Mouse (Mus musculus) MEL (cell line): ENCODE measurements around the gene Pam16. TPM values are rescaled to one million over a fixed set of nuclear protein-coding genes. Genes with fewer than 3 reads are reported as not detected.

Source experiments
- DNase-seq: peaks from one replicate; pipeline ENCODE4 v3.0.0; 2011; ENCODE audit warnings: low read depth, low spot score
- H3K27ac ChIP-seq: 2 replicates; pipeline ENCODE4 v1.5.1; 2012; ENCODE audit warnings: low read depth, mild to moderate bottlenecking, control low read depth, low read length, moderate library complexity; ENCODE audit not compliant: control insufficient read depth
- H3K27me3 ChIP-seq, 2 experiments: fragments of 150-350 bp in 1 of 2; sonication (generic) in 1 of 2; 2 replicates each; pipeline ENCODE4 v1.6.1; 2012; ENCODE audit warnings: low read length in 2 of 2, mild to moderate bottlenecking in 2 of 2, improper control_type of control experiment in 1 of 2, moderate library complexity in 1 of 2; ENCODE audit not compliant: insufficient read depth in 2 of 2, control insufficient read depth in 1 of 2
- H3K36me3 ChIP-seq, 2 experiments: 2 replicates each; pipeline ENCODE4 v1.6.1; 2012 to 2014; ENCODE audit warnings: low read length in 2 of 2, improper control_type of control experiment in 1 of 2, inconsistent platforms in 1 of 2, mild to moderate bottlenecking in 1 of 2; ENCODE audit not compliant: insufficient read depth in 2 of 2, control insufficient read depth in 1 of 2
- H3K4me1 ChIP-seq, 2 experiments: fragments of 150-350 bp in 1 of 2; sonication (generic) in 1 of 2; 2 replicates each; pipeline ENCODE4 v1.6.1; 2012; ENCODE audit warnings: low read length in 2 of 2, improper control_type of control experiment in 1 of 2, mild to moderate bottlenecking in 1 of 2; ENCODE audit not compliant: insufficient read depth in 2 of 2, control insufficient read depth in 1 of 2
- H3K4me3 ChIP-seq, 2 experiments: fragments of 150-350 bp in 1 of 2; sonication (generic) in 1 of 2; 2 replicates each; pipeline ENCODE4 v1.5.1; 2012; ENCODE audit warnings: low read depth in 2 of 2, low read length in 2 of 2, mild to moderate bottlenecking in 2 of 2, moderate library complexity in 2 of 2, control low read depth in 1 of 2, improper control_type of control experiment in 1 of 2; ENCODE audit not compliant: control insufficient read depth in 1 of 2, insufficient read depth in 1 of 2
- H3K79me2 ChIP-seq: 2 replicates; pipeline ENCODE4 v1.6.1; 2012; ENCODE audit warnings: mild to moderate bottlenecking, low read length, moderate library complexity; ENCODE audit not compliant: control insufficient read depth, poor library complexity, insufficient read depth
- H3K9ac ChIP-seq: 2 replicates; pipeline ENCODE4 v1.6.1; 2012; ENCODE audit warnings: low read depth, mild to moderate bottlenecking, control low read depth, low read length, moderate library complexity; ENCODE audit not compliant: control insufficient read depth, poor library complexity, severe bottlenecking
- H3K9me3 ChIP-seq: fragments of 150-350 bp; sonication (generic); replicated peaks from 2 replicates; pipeline ENCODE4 v1.6.1; 2012; ENCODE audit warnings: mild to moderate bottlenecking, low read length, improper control_type of control experiment, moderate library complexity; ENCODE audit not compliant: insufficient read depth
- CHD1 ChIP-seq: IDR thresholded peaks from 2 replicates; pipeline ENCODE4 v1.6.1; 2012; ENCODE audit warnings: low read depth, mild to moderate bottlenecking, inconsistent platforms, low read length, improper control_type of control experiment
- E2F4 ChIP-seq: IDR thresholded peaks from 2 replicates; pipeline ENCODE4 v1.6.1; 2011; ENCODE audit warnings: low read depth, low read length, improper control_type of control experiment, borderline replicate concordance
- HCFC1 ChIP-seq: IDR thresholded peaks from 2 replicates; pipeline ENCODE4 v1.6.1; 2012; ENCODE audit warnings: low read depth, mild to moderate bottlenecking, inconsistent platforms, low read length, improper control_type of control experiment, moderate library complexity
- KAT2A ChIP-seq: conservative IDR thresholded peaks from 2 replicates; pipeline ENCODE4 v1.6.1; 2012; ENCODE audit warnings: low read depth, low read length, improper control_type of control experiment, inconsistent platforms
- MAFK ChIP-seq: IDR thresholded peaks from 2 replicates; pipeline ENCODE4 v1.6.1; 2011; ENCODE audit warnings: low read depth, mild to moderate bottlenecking, low read length, improper control_type of control experiment, borderline replicate concordance
- MAX ChIP-seq: IDR thresholded peaks from 2 replicates; pipeline ENCODE4 v1.6.1; 2011; ENCODE audit warnings: low read length, improper control_type of control experiment
- MEF2A ChIP-seq: IDR thresholded peaks from 2 replicates; pipeline ENCODE4 v1.6.1; 2014; ENCODE audit warnings: low read depth, mild to moderate bottlenecking, inconsistent platforms, low read length, improper control_type of control experiment; ENCODE audit not compliant: poor library complexity, insufficient replicate concordance, severe bottlenecking; ENCODE audit errors: extremely low read depth
- MXI1 ChIP-seq: IDR thresholded peaks from 2 replicates; pipeline ENCODE4 v1.6.1; 2011; ENCODE audit warnings: mild to moderate bottlenecking, low read depth, low read length, improper control_type of control experiment
- POLR2A ChIP-seq, 2 experiments: IDR thresholded peaks; 2 replicates each; pipeline ENCODE4 v1.6.1; 2011 to 2012; ENCODE audit warnings: low read length in 2 of 2, mild to moderate bottlenecking in 2 of 2, control low read depth in 1 of 2, improper control_type of control experiment in 1 of 2, low read depth in 1 of 2, moderate library complexity in 1 of 2; ENCODE audit not compliant: control insufficient read depth in 1 of 2, insufficient read depth in 1 of 2, poor library complexity in 1 of 2
- POLR2AphosphoS2 ChIP-seq: IDR thresholded peaks from 2 replicates; pipeline ENCODE4 v1.6.1; 2011; ENCODE audit warnings: low read length, improper control_type of control experiment
- SIN3A ChIP-seq: IDR thresholded peaks from 2 replicates; pipeline ENCODE4 v1.6.1; 2012; ENCODE audit warnings: low read length, improper control_type of control experiment, inconsistent platforms
- TAL1 ChIP-seq: IDR thresholded peaks from 2 replicates; pipeline ENCODE4 v1.6.1; 2012; ENCODE audit warnings: mild to moderate bottlenecking, inconsistent platforms, low read length, moderate library complexity, mixed read lengths
- TBP ChIP-seq: IDR thresholded peaks from 2 replicates; pipeline ENCODE4 v1.8.0; 2011; ENCODE audit warnings: low read depth, low read length, improper control_type of control experiment
- UBTF ChIP-seq: IDR thresholded peaks from 2 replicates; pipeline ENCODE4 v1.6.1; 2012; ENCODE audit warnings: low read depth, mild to moderate bottlenecking, inconsistent platforms, low read length, improper control_type of control experiment, moderate library complexity, borderline replicate concordance; ENCODE audit not compliant: insufficient read depth
- USF1 ChIP-seq: IDR thresholded peaks from 2 replicates; pipeline ENCODE4 v1.6.1; 2014; ENCODE audit warnings: low read depth, mild to moderate bottlenecking, inconsistent platforms, low read length, improper control_type of control experiment, moderate library complexity
- ZC3H11A ChIP-seq: IDR thresholded peaks from 2 replicates; pipeline ENCODE4 v1.6.1; 2012; ENCODE audit warnings: low read depth, mild to moderate bottlenecking, inconsistent platforms, low read length, improper control_type of control experiment
- ZMIZ1 ChIP-seq: IDR thresholded peaks from 2 replicates; pipeline ENCODE4 v1.6.1; 2012; ENCODE audit warnings: low read depth, mild to moderate bottlenecking, inconsistent platforms, low read length, improper control_type of control experiment, moderate library complexity
- ZNF384 ChIP-seq: IDR thresholded peaks from 2 replicates; pipeline ENCODE4 v1.6.1; 2012; ENCODE audit warnings: low read depth, mild to moderate bottlenecking, inconsistent platforms, low read length, improper control_type of control experiment
- polyA plus RNA-seq, 2 experiments: library from polyadenylated mRNA; stranded (reverse) in 1 of 2; unstranded in 1 of 2; fragments of >175 nt in 1 of 2; fragments of >200 nt in 1 of 2; gene quantifications; 2 replicates each; pipeline versions ENCODE4 v1.2.1 to v1.2.4; 2012; ENCODE audit warnings: low replicate concordance in 2 of 2, low read depth in 1 of 2; ENCODE audit not compliant: insufficient read length in 2 of 2, insufficient read depth in 1 of 2, missing spikeins in 1 of 2
- total RNA-seq: library from RNA; depleted of rRNA; stranded (reverse); fragments of 300-350 nt; gene quantifications from 2 replicates; pipeline ENCODE4 v1.2.3, GENCODE M21; 2012

The Pam16 gene
- total and polyA plus RNA-seq, 3 experiments, result 13.6 to 121 TPM; not detected in 1

DNA sequence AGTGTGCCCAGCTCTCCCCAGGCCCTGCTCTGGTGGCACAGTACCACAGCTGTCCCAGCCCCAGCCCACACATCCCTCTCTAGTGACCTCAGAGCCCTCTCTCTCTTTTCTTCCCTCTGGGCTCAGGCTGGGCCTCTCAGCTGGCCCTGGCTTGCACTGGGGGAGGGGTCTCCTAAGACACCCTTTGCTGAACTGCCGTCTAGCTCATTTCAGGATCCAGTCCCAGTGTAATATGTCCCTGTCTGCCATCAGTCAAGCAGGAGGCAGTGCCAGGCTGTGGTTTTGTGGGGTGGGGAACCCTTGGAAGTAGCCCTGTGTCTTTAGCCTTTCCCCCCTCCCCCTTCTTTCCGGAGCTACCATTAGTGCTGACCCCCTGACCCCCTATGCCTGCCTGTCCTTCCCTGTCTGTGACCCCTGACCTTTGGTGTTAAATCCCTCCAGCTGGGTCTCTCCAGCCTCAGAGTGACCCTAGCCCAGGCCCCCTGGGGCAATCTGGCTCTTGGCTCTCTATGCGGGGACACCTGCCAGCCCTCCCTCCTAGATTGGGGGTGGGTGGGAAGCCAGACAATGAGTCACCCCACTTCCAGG lies 28.6 kb downstream of the Pam16 start:
- Histone ChIP-seq H3K4me1 (no peaks in the 10 kb centered on the region; a peak in 1 of 4 replicates), H3K9me3 (no peaks in the 10 kb centered on the region), H3K4me3 (no peak overlapping the region), H3K27me3 (0 out of 4 replicates have a peak, but pooled peaks cover 0 to 3% of the 10 kb centered on the region in 2 experiments), H3K36me3 (no peaks in the 10 kb centered on the region), H3K79me2 (no peaks in the 10 kb centered on the region)
- DNase-seq, result no peak
- TF ChIP-seq CHD1, result no peak
- no peak for TF ChIP-seq ZNF384
- TF ChIP-seq TAL1, result no peak
- no peak for TF ChIP-seq USF1
- no peak for TF ChIP-seq UBTF
- TF ChIP-seq KAT2A, result no peak
- no peak for TF ChIP-seq POLR2A (IDR thresholded peaks at IDR 0.05; ENCODE audit: control insufficient read depth in 1 of 2, insufficient read depth in 1 of 2, low read depth in 1 of 2, low read length in 2 of 2, poor library complexity in 1 of 2)
- no peak for TF ChIP-seq POLR2AphosphoS2
- TF ChIP-seq SIN3A, result no peak
- no peak for TF ChIP-seq E2F4
- TF ChIP-seq, all 39 proteins: peak for 0
- no peak overlapping the region for H3K9ac ChIP-seq
- no peak overlapping the region for H3K27ac ChIP-seq

DNA sequence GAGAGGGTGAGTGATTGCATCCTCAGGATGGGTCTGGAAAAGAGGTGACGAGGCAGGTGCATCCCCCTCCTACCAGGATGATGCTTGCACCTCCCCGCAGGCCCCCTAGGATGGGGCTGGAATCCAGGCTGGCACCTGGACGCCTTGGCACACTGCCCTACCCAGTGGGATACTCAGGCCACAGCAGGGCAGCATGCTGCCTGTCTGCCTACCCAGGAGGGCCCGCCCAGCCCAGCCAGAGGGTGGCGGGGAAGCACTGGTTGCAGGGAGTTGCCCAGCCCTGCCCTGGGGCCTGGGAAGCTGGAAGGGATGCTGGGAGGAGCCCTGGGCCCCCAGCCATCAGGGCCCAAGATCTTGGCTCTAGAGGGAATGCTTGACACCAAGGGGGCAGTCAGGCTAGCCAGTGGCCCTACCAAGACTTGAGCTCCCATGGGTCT lies 29.2 kb downstream of the Pam16 start:
- TF ChIP-seq HCFC1 (no peak), MEF2A (no peak), TBP (no peak), TAL1 (no peak), ZC3H11A (no peak), ZMIZ1 (no peak), MAFK (no peak), MAX (no peak), MXI1 (no peak)
- H3K79me2 ChIP-seq, result no peaks in the 10 kb centered on the region
- 0 out of 4 replicates have a peak, but pooled peaks cover 0 to 3% of the 10 kb centered on the region in 2 experiments for H3K27me3 ChIP-seq
- DNase-seq, result no peak
- no peak overlapping the region for H3K9ac ChIP-seq
- no peak overlapping the region; a peak in 1 of 4 replicates for H3K4me3 ChIP-seq
- H3K27ac ChIP-seq, result no peak overlapping the region
- no peaks in the 10 kb centered on the region for H3K36me3 ChIP-seq
- H3K4me1 ChIP-seq, result no peaks in the 10 kb centered on the region; a peak in 1 of 4 replicates
- no peaks in the 10 kb centered on the region for H3K9me3 ChIP-seq
